Mouse (Mus musculus) stomach, embryonic 16.5 days (tissue): ENCODE data around the gene Depdc1b. TPM values are rescaled to one million over a fixed set of nuclear protein-coding genes. Genes with fewer than 3 reads are reported as not detected.

ENCODE experiments used
- ATAC-seq: fragments of 200-750 bp; cut with Nextera tagmentation; 2 replicates; pipeline ENCODE4 v1.8.0; 2017; ENCODE audit warnings: moderate number of reproducible peaks, moderate TSS enrichment; ENCODE audit not compliant: insufficient read depth, low FRiP score
- H3K27ac ChIP-seq: fragments of 300-500 bp; sonication (generic); 2 replicates; pipeline ENCODE4 v1.5.1; 2014; ENCODE audit warnings: low read length
- H3K27me3 ChIP-seq: fragments of 300-500 bp; sonication (generic); 2 replicates; pipeline ENCODE4 v1.6.1; 2014; ENCODE audit warnings: low read length, control low read depth, mixed read lengths; ENCODE audit not compliant: control insufficient read depth, insufficient read depth
- H3K36me3 ChIP-seq: fragments of 300-500 bp; sonication (generic); 2 replicates; pipeline ENCODE4 v1.6.1; 2014; ENCODE audit warnings: low read length; ENCODE audit not compliant: control insufficient read depth, insufficient read depth
- H3K4me1 ChIP-seq: fragments of 300-500 bp; sonication (generic); 2 replicates; pipeline ENCODE4 v1.6.1; 2014; ENCODE audit warnings: low read length, control low read depth, mixed read lengths; ENCODE audit not compliant: control insufficient read depth, insufficient read depth
- H3K4me2 ChIP-seq: fragments of 300-500 bp; sonication (generic); 2 replicates; pipeline ENCODE4 v1.6.1; 2014; ENCODE audit warnings: low read depth, low read length, mixed read lengths
- H3K4me3 ChIP-seq: fragments of 300-500 bp; sonication (generic); replicated peaks from 2 replicates; pipeline ENCODE4 v1.5.1; 2014; ENCODE audit warnings: mild to moderate bottlenecking, low read length
- H3K9ac ChIP-seq: fragments of 300-500 bp; sonication (generic); 2 replicates; pipeline ENCODE4 v1.6.1; 2014; ENCODE audit warnings: low read length
- H3K9me3 ChIP-seq: fragments of 300-500 bp; sonication (generic); replicated peaks from 2 replicates; pipeline ENCODE4 v1.6.1; 2016; ENCODE audit warnings: low read length, control low read depth; ENCODE audit not compliant: control insufficient read depth
- WGBS: fragments of 180-500 bp; shearing (Covaris S2); extraction: QIAGEN DNeasy Blood & Tissue Kit; methylation state at CpG from one replicate; pipeline ENCODE4 v1.1.7; 2014; 5-methylcytosine and 5-hydroxymethylcytosine counted together
- polyA plus RNA-seq: library from polyadenylated mRNA; unstranded; fragments of >200 nt; fragmentation: Nextera tagmentation; extraction: Ambion mirVana; gene quantifications from 2 replicates; pipeline ENCODE4 v1.2.1, GENCODE M21; 2015

The Depdc1b gene
- polyA plus RNA-seq, 1 experiment from 2014 or later: 6.8 TPM

- H3K27ac ChIP-seq: no peak overlapping the region
- 67% methylated on average over 9 of the region's 9 CpGs for WGBS
Measured at GRCm38 (mm10) chr13:108386058-108386457, 69.9 kb downstream of the Depdc1b start.

GRCm38 (mm10) chr13:108390565-108390964 lies 74.4 kb downstream of the Depdc1b start:
- Histone ChIP-seq H3K9ac (no peak overlapping the region), H3K9me3 (no peaks in the 10 kb centered on the region), H3K4me1 (no peaks in the 10 kb centered on the region), H3K4me3 (no peak overlapping the region), H3K4me2 (no peak overlapping the region), H3K27ac (no peak overlapping the region), H3K27me3 (no peaks in the 10 kb centered on the region), H3K36me3 (no peaks in the 10 kb centered on the region)
- no peak for ATAC-seq
- 11% methylated on average over 1 of the region's 1 CpGs for WGBS

More at GRCm38 (mm10) chr13:108386058-108386457, 69.9 kb downstream of the Depdc1b start:
- no peak for ATAC-seq
- no peaks in the 10 kb centered on the region for H3K36me3 ChIP-seq
- H3K4me3 ChIP-seq: no peak overlapping the region
- no peak overlapping the region for H3K4me2 ChIP-seq
- no peak overlapping the region for H3K9ac ChIP-seq
- no peaks in the 10 kb centered on the region for H3K4me1 ChIP-seq
- H3K27me3 ChIP-seq: no peaks in the 10 kb centered on the region
- no peaks in the 10 kb centered on the region for H3K9me3 ChIP-seq

GRCm38 (mm10) chr13:108403197-108403596 lies 87.1 kb downstream of the Depdc1b start:
- WGBS: 86% methylated on average over 5 of the region's 5 CpGs

GRCm38 (mm10) chr13:108404372-108404771 lies 88.2 kb downstream of the Depdc1b start:
- H3K27ac ChIP-seq: no peak overlapping the region
- no peaks in the 10 kb centered on the region for H3K36me3 ChIP-seq
- H3K9me3 ChIP-seq: no peaks in the 10 kb centered on the region
- no peaks in the 10 kb centered on the region for H3K27me3 ChIP-seq
- no peaks in the 10 kb centered on the region for H3K4me1 ChIP-seq
- no peak overlapping the region for H3K4me2 ChIP-seq
- 87% methylated on average over 4 of the region's 4 CpGs for WGBS
- H3K9ac ChIP-seq: no peak overlapping the region
- ATAC-seq: no peak
- no peak overlapping the region for H3K4me3 ChIP-seq

More at GRCm38 (mm10) chr13:108403197-108403596, 87.1 kb downstream of the Depdc1b start:
- Histone ChIP-seq H3K9ac (no peak overlapping the region), H3K36me3 (no peaks in the 10 kb centered on the region), H3K4me1 (no peaks in the 10 kb centered on the region), H3K27ac (no peak overlapping the region), H3K27me3 (no peaks in the 10 kb centered on the region), H3K9me3 (no peaks in the 10 kb centered on the region), H3K4me2 (no peak overlapping the region), H3K4me3 (no peak overlapping the region)
- no peak for ATAC-seq

GRCm38 (mm10) chr13:108415464-108415863 lies 99.3 kb downstream of the Depdc1b start:
- ATAC-seq: no peak

GRCm38 (mm10) chr13:108418741-108419507 lies 102.8 kb downstream of the Depdc1b start:
- Histone ChIP-seq H3K27ac (no peak overlapping the region), H3K4me2 (no peak overlapping the region), H3K27me3 (no peaks in the 10 kb centered on the region), H3K4me3 (no peak overlapping the region), H3K4me1 (no peaks in the 10 kb centered on the region), H3K36me3 (no peaks in the 10 kb centered on the region), H3K9me3 (no peaks in the 10 kb centered on the region), H3K9ac (no peak overlapping the region)
- ATAC-seq: no peak
- 72% methylated on average over 1 of the region's 1 CpGs for WGBS

More at GRCm38 (mm10) chr13:108415464-108415863, 99.3 kb downstream of the Depdc1b start:
- H3K9ac ChIP-seq: no peak overlapping the region
- no peaks in the 10 kb centered on the region for H3K9me3 ChIP-seq
- no peak overlapping the region for H3K4me2 ChIP-seq
- H3K36me3 ChIP-seq: no peaks in the 10 kb centered on the region
- H3K4me3 ChIP-seq: no peak overlapping the region
- no peaks in the 10 kb centered on the region for H3K4me1 ChIP-seq
- no peaks in the 10 kb centered on the region for H3K27me3 ChIP-seq
- 80% methylated on average over 2 of the region's 2 CpGs for WGBS
- H3K27ac ChIP-seq: no peak overlapping the region

DNA sequence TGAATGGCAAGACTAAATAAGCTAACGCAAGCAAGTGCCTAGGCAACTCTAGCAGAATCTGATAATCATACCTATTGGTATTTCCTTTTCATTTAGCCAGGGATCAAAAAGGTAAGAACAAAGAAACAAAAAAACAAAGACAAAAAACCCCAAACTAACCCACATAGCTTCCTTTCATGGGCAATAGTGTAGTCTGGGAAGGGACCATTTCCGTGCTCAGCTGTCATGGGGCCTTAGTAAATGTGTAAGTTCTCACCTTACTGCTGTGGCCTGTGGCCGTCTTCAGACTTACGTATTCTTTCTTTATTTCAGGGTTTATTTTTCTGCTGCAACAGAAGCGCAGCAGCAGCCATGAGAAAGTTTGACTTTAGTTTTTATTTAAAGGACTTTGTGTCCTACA lies 110.2 kb downstream of the Depdc1b start:
- Histone ChIP-seq H3K36me3 (no peaks in the 10 kb centered on the region), H3K27me3 (no peaks in the 10 kb centered on the region), H3K4me3 (no peak overlapping the region), H3K4me1 (no peaks in the 10 kb centered on the region), H3K27ac (no peak overlapping the region), H3K4me2 (no peak overlapping the region), H3K9me3 (no peaks in the 10 kb centered on the region), H3K9ac (no peak overlapping the region)
- 62% methylated on average over 5 of the region's 5 CpGs for WGBS
- ATAC-seq: no peak

GRCm38 (mm10) chr13:108428809-108429208 lies 112.7 kb downstream of the Depdc1b start:
- no peak overlapping the region for H3K4me2 ChIP-seq
- WGBS: 73% methylated on average over 6 of the region's 6 CpGs
- no peaks in the 10 kb centered on the region for H3K4me1 ChIP-seq
- no peaks in the 10 kb centered on the region for H3K9me3 ChIP-seq
- no peaks in the 10 kb centered on the region for H3K27me3 ChIP-seq
- H3K36me3 ChIP-seq: no peaks in the 10 kb centered on the region
- H3K27ac ChIP-seq: no peak overlapping the region
- H3K9ac ChIP-seq: no peak overlapping the region
- no peak for ATAC-seq
- no peak overlapping the region for H3K4me3 ChIP-seq

GRCm38 (mm10) chr13:108429623-108430022 lies 113.5 kb downstream of the Depdc1b start:
- no peak overlapping the region for H3K9ac ChIP-seq
- no peaks in the 10 kb centered on the region for H3K27me3 ChIP-seq
- 77% methylated on average over 2 of the region's 2 CpGs for WGBS
- no peak overlapping the region for H3K4me3 ChIP-seq
- H3K4me2 ChIP-seq: no peak overlapping the region
- no peak for ATAC-seq
- H3K36me3 ChIP-seq: no peaks in the 10 kb centered on the region
- H3K4me1 ChIP-seq: no peaks in the 10 kb centered on the region
- no peaks in the 10 kb centered on the region for H3K9me3 ChIP-seq
- H3K27ac ChIP-seq: no peak overlapping the region
